Mouse (Mus musculus): Measurements from ENCODE around the gene Chrdl2. TPM values are rescaled to one million over a fixed set of nuclear protein-coding genes. Genes with fewer than 3 reads are reported as not detected.
"Not testable (repeated sequence)": the region's sequence is repeated elsewhere in the genome, so short reads cannot be mapped to it uniquely, and the experiment has no call there.

The Chrdl2 gene
- polyA plus RNA-seq, 1 experiment from 2014 or later = 1.1 TPM

DNA sequence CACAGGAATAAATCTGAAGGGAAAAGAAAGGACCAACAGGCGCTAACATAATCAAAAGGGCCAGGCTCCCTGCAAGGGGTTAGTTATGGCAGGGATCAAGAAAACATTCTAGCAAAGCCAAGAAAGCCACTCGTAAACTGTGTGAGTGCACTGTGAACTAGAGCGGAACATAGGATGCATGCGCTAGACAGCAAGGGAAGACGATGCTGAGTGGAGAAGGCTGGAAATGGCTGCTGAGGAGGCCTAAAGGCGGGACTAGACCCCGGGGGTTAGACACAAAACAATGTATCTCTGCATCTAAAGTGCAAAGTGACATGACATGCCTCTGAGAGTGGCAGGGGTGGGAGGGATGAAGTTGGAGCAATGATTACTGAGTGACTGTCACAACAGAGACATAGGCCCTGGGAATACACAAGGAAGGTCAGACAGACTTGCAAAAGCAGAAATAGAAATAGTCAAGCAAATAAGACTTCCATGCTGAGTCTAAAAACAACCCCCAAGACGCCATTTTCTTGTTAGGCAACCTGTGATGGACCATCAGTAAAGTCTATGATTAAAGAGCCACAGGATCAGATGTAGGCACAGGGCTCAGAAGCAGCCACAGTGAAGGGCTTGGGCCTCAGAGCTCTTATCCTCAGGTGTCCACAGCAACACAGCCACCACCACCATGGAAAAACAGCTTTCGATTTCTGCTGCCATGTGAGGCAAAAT lies 39.8 kb upstream of the Chrdl2 start:
- peak; percentile 51 for DNase-seq (ENCODE audit: low spot score)

DNA sequence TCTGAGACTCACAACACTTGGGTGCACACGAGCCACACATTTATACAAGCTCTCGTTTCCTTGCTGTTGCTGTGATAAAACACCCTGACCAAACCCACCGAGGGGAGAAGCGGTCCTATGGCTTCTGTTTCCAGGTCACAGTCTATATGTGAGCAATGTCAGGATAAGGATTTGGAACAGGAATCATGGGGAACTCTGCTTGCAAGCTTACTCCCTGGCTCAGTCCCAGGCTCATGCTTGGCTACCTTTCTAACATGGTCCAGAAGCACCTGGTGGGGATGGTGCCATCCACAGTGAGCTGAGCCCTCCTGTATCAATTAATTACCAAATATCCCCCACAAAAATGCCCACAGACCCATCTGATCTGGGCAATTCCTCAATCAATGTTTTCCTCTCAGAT lies 36.8 kb upstream of the Chrdl2 start:
- ATAC-seq (replicated peaks; ENCODE audit: low FRiP score, low TSS enrichment, low read depth) (no peak), DNase-seq (ENCODE audit: low spot score) (peak; percentile 24)
- Histone ChIP-seq H3K4me2 (ENCODE audit: low read length) (no peak overlapping the region), H3K4me3 (ENCODE audit: low read depth, low read length) (no peak overlapping the region), H3K9me3 (ENCODE audit: control insufficient read depth, low read length) (no peaks in the 10 kb centered on the region), H3K27ac (ENCODE audit: low read depth) (no peak overlapping the region), H3K36me3 (ENCODE audit: control insufficient read depth, insufficient read depth, low read length) (no peaks in the 10 kb centered on the region), H3K4me1 (replicated peaks; ENCODE audit: control insufficient read depth, insufficient read depth, low read length) (peaks cover 28% of the 10 kb centered on the region), H3K9ac (ENCODE audit: low read length) (no peak overlapping the region), H3K27me3 (replicated peaks; ENCODE audit: control insufficient read depth, insufficient read depth, low read length) (no peaks in the 10 kb centered on the region)
- WGBS = 66% methylated on average over 4 of the region's 4 CpGs

More for the DNA sequence above, 39.8 kb upstream of the Chrdl2 start:
- Histone ChIP-seq H3K9ac (ENCODE audit: low read length) (no peak overlapping the region), H3K4me2 (ENCODE audit: low read length) (peak overlapping the region; percentile 34), H3K36me3 (ENCODE audit: control insufficient read depth, insufficient read depth, low read length) (no peaks in the 10 kb centered on the region), H3K4me1 (replicated peaks; ENCODE audit: control insufficient read depth, insufficient read depth, low read length) (peaks cover 29% of the 10 kb centered on the region), H3K27ac (ENCODE audit: low read depth) (peak overlapping the region; percentile 82), H3K4me3 (ENCODE audit: low read depth, low read length) (no peak overlapping the region), H3K27me3 (replicated peaks; ENCODE audit: control insufficient read depth, insufficient read depth, low read length) (no peaks in the 10 kb centered on the region), H3K9me3 (ENCODE audit: control insufficient read depth, low read length) (no peaks in the 10 kb centered on the region)
- whole genome bisulfite sequencing = 48% methylated on average over 9 of the region's 9 CpGs
- ATAC-seq (replicated peaks; ENCODE audit: low FRiP score, low TSS enrichment, low read depth) = no peak

DNA sequence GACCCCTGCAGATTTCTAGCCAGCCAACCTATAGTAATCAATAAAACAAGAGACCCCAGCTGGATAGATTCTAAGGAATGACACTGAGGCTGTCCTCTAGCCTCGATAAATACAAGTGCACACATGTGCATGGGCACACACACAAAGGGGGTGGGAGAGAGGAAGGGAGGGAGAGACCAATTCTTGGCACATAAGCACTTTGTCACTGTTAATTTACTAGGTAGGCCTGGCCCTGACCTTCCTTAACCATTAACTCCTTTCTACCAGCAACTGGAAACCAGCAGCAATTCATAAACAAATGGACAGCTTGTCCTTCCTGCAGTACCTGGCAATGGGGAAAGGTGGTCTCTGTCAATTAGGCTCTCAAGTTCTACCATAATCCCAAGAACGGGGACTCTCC lies 34.0 kb upstream of the Chrdl2 start:
- peaks cover 19% of the 10 kb centered on the region; the same call in 1 of the 2 replicates for H3K4me1 ChIP-seq (replicated peaks; ENCODE audit: control insufficient read depth, insufficient read depth, low read length)
- no peak for DNase-seq (ENCODE audit: low spot score)
- ATAC-seq (replicated peaks; ENCODE audit: low FRiP score, low TSS enrichment, low read depth) = no peak
- H3K36me3 ChIP-seq (ENCODE audit: control insufficient read depth, insufficient read depth, low read length) = no peaks in the 10 kb centered on the region
- H3K27ac ChIP-seq (ENCODE audit: low read depth) = no peak overlapping the region
- H3K9ac ChIP-seq (ENCODE audit: low read length) = no peak overlapping the region
- H3K27me3 ChIP-seq (replicated peaks; ENCODE audit: control insufficient read depth, insufficient read depth, low read length) = no peaks in the 10 kb centered on the region
- H3K9me3 ChIP-seq (ENCODE audit: control insufficient read depth, low read length) = no peaks in the 10 kb centered on the region
- 50% methylated on average over 2 of the region's 2 CpGs for WGBS
- H3K4me2 ChIP-seq (ENCODE audit: low read length) = no peak overlapping the region
- H3K4me3 ChIP-seq (ENCODE audit: low read depth, low read length) = no peak overlapping the region

DNA sequence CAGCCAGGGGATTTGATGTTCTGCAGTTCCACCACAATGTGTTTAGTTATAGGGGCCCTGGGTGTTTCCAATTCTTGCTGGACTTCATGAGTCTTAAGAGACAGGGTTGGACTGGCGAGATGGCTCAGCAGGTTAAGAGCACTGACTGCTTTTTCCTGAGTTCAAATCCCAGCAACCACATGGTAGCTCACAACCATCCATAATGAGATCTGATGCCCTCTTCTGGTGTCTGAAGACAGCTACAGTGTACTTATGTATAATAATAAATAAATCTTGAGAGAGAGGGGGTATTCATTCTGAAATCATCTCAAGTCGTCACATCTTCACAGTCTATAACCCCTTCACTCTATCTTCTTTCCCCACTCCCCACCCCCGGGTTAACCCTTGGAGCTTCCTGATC lies 33.1 kb upstream of the Chrdl2 start:
- not testable (repeated sequence) for H3K36me3 ChIP-seq (ENCODE audit: control insufficient read depth, insufficient read depth, low read length); ATAC-seq (replicated peaks; ENCODE audit: low FRiP score, low TSS enrichment, low read depth); H3K27me3 ChIP-seq (replicated peaks; ENCODE audit: control insufficient read depth, insufficient read depth, low read length); H3K4me2 ChIP-seq (ENCODE audit: low read length); H3K9ac ChIP-seq (ENCODE audit: low read length); H3K4me3 ChIP-seq (ENCODE audit: low read depth, low read length); H3K27ac ChIP-seq (ENCODE audit: low read depth); H3K9me3 ChIP-seq (ENCODE audit: control insufficient read depth, low read length)
- H3K4me1 ChIP-seq (replicated peaks; ENCODE audit: control insufficient read depth, insufficient read depth, low read length) = peaks cover 19% of the 10 kb centered on the region; the same call in 1 of the 2 replicates
- DNase-seq (ENCODE audit: low spot score) = peak; percentile 49
- 72% methylated on average over 3 of the region's 3 CpGs for WGBS

DNA sequence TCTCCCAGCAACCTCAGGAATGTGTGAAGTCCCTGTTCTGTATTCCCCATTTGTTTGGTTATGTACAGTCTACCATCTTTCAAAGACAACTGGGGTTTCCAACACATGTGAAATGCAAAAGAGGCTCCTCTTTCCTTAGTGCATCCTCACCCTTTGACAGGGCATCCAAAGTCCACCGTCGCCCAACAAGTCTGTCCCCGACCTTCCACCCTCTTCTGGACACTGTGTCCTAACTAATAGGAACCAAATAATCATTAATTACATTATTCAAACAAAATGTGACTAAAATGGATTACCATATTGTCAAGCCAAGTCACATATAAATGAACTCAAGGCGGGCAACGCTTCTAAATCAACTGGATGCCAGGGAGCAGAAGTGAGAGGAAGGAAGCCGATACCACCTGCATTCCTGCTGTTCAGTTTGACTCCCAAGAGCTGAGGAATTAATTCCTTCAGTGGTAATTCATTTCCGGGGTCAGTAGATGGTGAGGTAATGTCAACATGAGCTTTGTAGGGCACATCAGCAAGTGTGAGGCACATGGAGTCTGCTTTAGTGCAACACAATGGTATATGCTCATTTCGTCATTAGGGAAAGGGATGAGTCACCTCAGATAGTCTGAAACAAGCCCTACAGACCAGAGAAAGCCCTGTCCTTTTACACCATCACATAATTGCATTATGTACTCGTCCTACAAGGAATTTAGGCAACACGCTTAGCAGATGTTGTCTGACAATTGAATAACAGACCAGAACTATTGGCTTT lies 31.6 kb upstream of the Chrdl2 start:
- no peak overlapping the region for H3K4me3 ChIP-seq (ENCODE audit: low read depth, low read length)
- no peaks in the 10 kb centered on the region for H3K36me3 ChIP-seq (ENCODE audit: control insufficient read depth, insufficient read depth, low read length)
- no peaks in the 10 kb centered on the region for H3K27me3 ChIP-seq (replicated peaks; ENCODE audit: control insufficient read depth, insufficient read depth, low read length)
- DNase-seq (ENCODE audit: low spot score) (no peak), ATAC-seq (replicated peaks; ENCODE audit: low FRiP score, low TSS enrichment, low read depth) (no peak)
- peaks cover 22% of the 10 kb centered on the region; the same call in 1 of the 2 replicates for H3K4me1 ChIP-seq (replicated peaks; ENCODE audit: control insufficient read depth, insufficient read depth, low read length)
- H3K4me2 ChIP-seq (ENCODE audit: low read length) = no peak overlapping the region
- no peaks in the 10 kb centered on the region for H3K9me3 ChIP-seq (ENCODE audit: control insufficient read depth, low read length)
- H3K27ac ChIP-seq (ENCODE audit: low read depth) = no peak overlapping the region
- WGBS = 70% methylated on average over 10 of the region's 10 CpGs
- no peak overlapping the region for H3K9ac ChIP-seq (ENCODE audit: low read length)

DNA sequence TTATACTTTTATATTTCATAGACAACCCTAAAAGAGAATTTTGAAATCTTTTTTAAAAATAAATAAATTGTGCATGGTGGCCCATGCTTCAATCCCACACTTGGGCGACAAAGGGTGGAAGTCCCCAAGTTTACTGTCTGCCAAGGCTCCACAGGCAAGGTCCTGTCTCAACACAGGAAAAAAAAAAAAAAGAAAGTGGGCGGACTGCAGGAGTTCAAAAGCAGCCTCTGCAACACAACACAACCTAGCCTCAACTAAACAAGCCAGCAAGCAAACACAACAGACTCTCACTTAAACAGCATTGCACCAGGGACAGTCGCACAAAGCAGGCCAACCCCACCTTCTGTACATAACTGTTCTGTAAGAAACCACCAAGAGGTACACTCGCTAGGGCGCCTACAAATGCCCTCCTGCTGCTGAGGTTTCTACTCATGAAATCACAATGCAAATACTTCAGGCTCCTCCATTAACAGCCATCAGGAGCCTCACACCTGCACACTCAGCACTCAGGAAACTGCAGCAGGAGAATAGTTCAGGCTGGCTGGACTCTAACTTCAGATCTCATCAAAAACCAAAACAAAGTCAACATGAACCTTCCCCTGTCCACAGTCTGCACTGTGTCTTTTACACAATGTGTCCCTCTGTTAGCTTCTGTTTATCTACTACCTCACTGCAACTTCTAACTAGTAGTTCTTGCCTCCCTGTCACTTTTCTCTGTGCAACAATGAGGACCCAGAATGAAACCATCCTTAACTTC lies 30.0 kb upstream of the Chrdl2 start:
- Histone ChIP-seq H3K4me3 (ENCODE audit: low read depth, low read length) (no peak overlapping the region), H3K27ac (ENCODE audit: low read depth) (no peak overlapping the region), H3K9ac (ENCODE audit: low read length) (no peak overlapping the region), H3K27me3 (replicated peaks; ENCODE audit: control insufficient read depth, insufficient read depth, low read length) (no peaks in the 10 kb centered on the region), H3K9me3 (ENCODE audit: control insufficient read depth, low read length) (no peaks in the 10 kb centered on the region), H3K4me1 (replicated peaks; ENCODE audit: control insufficient read depth, insufficient read depth, low read length) (peaks cover 22% of the 10 kb centered on the region; the same call in 1 of the 2 replicates), H3K4me2 (ENCODE audit: low read length) (no peak overlapping the region), H3K36me3 (ENCODE audit: control insufficient read depth, insufficient read depth, low read length) (no peaks in the 10 kb centered on the region)
- DNase-seq (ENCODE audit: low spot score) (no peak), ATAC-seq (replicated peaks; ENCODE audit: low FRiP score, low TSS enrichment, low read depth) (no peak)
- 76% methylated on average over 5 of the region's 5 CpGs for WGBS

DNA sequence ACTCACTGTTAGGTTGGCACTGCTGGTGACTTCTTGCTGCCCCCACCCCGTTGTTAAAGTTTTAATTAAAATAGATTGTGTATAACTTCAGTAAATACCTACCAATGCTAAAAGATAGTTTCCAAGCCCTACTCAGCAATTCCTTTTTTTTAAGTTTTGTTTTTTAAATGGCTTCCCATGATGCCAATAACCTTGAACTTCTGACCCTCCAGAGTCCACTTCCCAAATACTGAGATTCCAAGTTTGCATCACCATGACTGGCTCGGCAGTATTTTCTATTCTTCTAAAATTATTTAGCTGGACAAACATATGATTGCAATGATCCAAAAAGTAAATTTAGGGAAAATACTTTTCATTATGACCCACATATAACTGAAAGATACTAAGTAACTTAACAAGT lies 27.9 kb upstream of the Chrdl2 start:
- 83% methylated on average over 2 of the region's 2 CpGs for WGBS
- Histone ChIP-seq H3K36me3 (ENCODE audit: control insufficient read depth, insufficient read depth, low read length) (no peaks in the 10 kb centered on the region), H3K27me3 (replicated peaks; ENCODE audit: control insufficient read depth, insufficient read depth, low read length) (no peaks in the 10 kb centered on the region), H3K4me2 (ENCODE audit: low read length) (no peak overlapping the region), H3K27ac (ENCODE audit: low read depth) (no peak overlapping the region), H3K4me1 (replicated peaks; ENCODE audit: control insufficient read depth, insufficient read depth, low read length) (peaks cover 22% of the 10 kb centered on the region; the same call in 1 of the 2 replicates), H3K4me3 (ENCODE audit: low read depth, low read length) (no peak overlapping the region), H3K9ac (ENCODE audit: low read length) (no peak overlapping the region), H3K9me3 (ENCODE audit: control insufficient read depth, low read length) (peaks cover 6% of the 10 kb centered on the region; the same call in 1 of the 2 replicates)
- DNase-seq (ENCODE audit: low spot score) (no peak), ATAC-seq (replicated peaks; ENCODE audit: low FRiP score, low TSS enrichment, low read depth) (no peak)

DNA sequence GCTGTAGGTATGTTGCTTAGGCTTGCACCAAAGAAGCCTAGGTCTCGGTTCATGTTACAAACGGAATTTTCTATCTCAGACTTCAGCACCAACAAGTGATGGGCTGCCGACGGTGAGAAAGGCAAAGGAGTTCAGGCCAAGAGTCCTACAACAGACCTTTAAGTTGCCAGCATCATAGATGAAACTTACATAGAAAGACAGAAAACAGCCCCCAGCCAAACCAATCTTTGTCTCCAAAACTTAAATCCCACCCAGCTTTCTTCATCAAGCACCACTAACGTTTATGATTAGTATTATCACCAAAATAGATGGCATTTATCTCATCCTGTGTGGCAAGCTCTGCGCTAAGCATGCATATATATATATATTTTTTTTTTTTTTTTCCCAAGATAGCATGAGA lies 26.9 kb upstream of the Chrdl2 start:
- WGBS = 7% methylated on average over 6 of the region's 6 CpGs

More for the DNA sequence above, 26.9 kb upstream of the Chrdl2 start:
- Histone ChIP-seq H3K4me2 (ENCODE audit: low read length) (peak overlapping the region; percentile 64), H3K36me3 (ENCODE audit: control insufficient read depth, insufficient read depth, low read length) (no peaks in the 10 kb centered on the region), H3K9me3 (ENCODE audit: control insufficient read depth, low read length) (peaks cover 6% of the 10 kb centered on the region; the same call in 1 of the 2 replicates), H3K27me3 (replicated peaks; ENCODE audit: control insufficient read depth, insufficient read depth, low read length) (no peaks in the 10 kb centered on the region), H3K4me3 (ENCODE audit: low read depth, low read length) (peak overlapping the region; percentile 88), H3K27ac (ENCODE audit: low read depth) (peak overlapping the region; percentile 97; the same call in 1 of the 2 replicates), H3K9ac (ENCODE audit: low read length) (peak overlapping the region; percentile 98), H3K4me1 (replicated peaks; ENCODE audit: control insufficient read depth, insufficient read depth, low read length) (peaks cover 20% of the 10 kb centered on the region; the same call in 1 of the 2 replicates)
- no peak for DNase-seq (ENCODE audit: low spot score)
- no peak for ATAC-seq (replicated peaks; ENCODE audit: low FRiP score, low TSS enrichment, low read depth)
